Mouse (Mus musculus) G1E (cell line): ENCODE results near the gene Utf1.

ENCODE experiments used
- CTCF ChIP-seq: IDR thresholded peaks from 2 replicates; pipeline ENCODE4 v1.5.1; 2012; ENCODE audit warnings: low read depth, low read length, inconsistent platforms, mixed read lengths
- GATA1 ChIP-seq: IDR thresholded peaks from 2 replicates; pipeline ENCODE4 v1.6.1; 2012; ENCODE audit warnings: borderline replicate concordance, low read length, inconsistent platforms, mixed read lengths
- GATA2 ChIP-seq: IDR thresholded peaks from 2 replicates; pipeline ENCODE4 v1.6.1; 2012; ENCODE audit warnings: low read depth, low read length, inconsistent platforms, borderline replicate concordance
- POLR2AphosphoS5 ChIP-seq: IDR thresholded peaks from 2 replicates; pipeline ENCODE4 v1.6.1; 2012; ENCODE audit warnings: low read depth, low read length, inconsistent platforms; ENCODE audit not compliant: insufficient replicate concordance
- TAL1 ChIP-seq: conservative IDR thresholded peaks from 2 replicates; pipeline ENCODE4 v1.6.1; 2012; ENCODE audit warnings: low read depth, low read length, inconsistent platforms, mixed read lengths

GRCm38 (mm10) chr7:139901981-139902380 is 41.6 kb upstream of the Utf1 start:
- TF ChIP-seq CTCF (no peak), GATA1 (no peak), TAL1 (no peak), GATA2 (no peak), POLR2AphosphoS5 (no peak)
